Mouse (Mus musculus): ENCODE results near the gene Erg28. TPM values are rescaled to one million over a fixed set of nuclear protein-coding genes. Genes with fewer than 3 reads are reported as not detected.
A peak's percentile ranks its signal among the peaks of the same experiment; 100 is the strongest.

Gene Erg28
- total RNA-seq (2021) = 10 to 100 TPM; 60.5 to 63.5 TPM

- DNase-seq (ENCODE audit: extremely low spot score in 1 of 2, low spot score in 1 of 2) = peak; percentile 90 to 97
Observed at GRCm38 (mm10) chr12:85824438-85825264, at the start of gene Erg28, which contains the start of gene Ttll5. Gene Erg28, minus strand, starts transcription at chr12:85824550. Gene Ttll5, plus strand, starts transcription at chr12:85824659.

DNA sequence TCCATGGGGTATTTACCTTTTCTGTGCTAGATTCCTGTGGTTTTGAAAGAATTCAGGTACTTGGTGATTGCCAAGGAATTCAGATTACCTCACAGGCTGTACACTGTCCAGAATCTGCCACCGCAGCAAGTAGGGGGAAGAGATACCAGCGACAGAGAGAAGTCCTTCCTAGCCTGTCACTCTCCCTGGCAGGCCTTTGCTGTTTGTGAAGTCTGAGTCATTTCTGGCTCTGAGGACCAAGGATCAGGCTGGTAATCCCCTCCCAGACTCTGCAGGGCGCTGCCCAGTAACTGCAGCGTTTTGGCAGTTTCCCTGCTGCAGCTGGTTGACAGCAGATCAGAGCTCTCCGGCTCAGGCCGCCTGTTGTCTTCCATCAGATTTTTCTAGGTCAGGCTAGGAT, 45.1 kb upstream of the Erg28 start:
- DNase-seq (ENCODE audit: extremely low spot score in 1 of 2, low spot score in 1 of 2) = no peak

- no peak for DNase-seq (ENCODE audit: extremely low spot score in 1 of 2, low spot score in 1 of 2)
Observed at GRCm38 (mm10) chr12:85867125-85867524, 42.8 kb upstream of the Erg28 start.

DNA sequence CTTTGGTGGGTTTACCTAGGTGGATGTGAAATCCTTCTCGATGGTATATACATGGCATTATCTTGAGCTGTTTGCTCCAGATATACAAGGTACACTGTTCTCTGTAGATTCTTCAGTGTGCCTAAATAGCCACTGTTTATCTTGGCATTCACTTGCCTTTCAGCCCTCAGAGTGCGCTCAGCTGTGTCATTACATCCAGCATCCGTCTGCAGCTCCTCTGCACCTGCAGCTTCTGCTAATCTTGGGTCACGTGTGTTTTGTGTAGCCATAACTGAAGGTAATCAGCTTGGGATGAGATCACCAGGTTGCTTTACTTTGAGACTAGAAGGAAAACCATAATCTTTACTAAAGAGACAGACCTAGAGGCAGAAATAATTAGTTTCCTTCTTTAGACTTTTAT, 42.3 kb upstream of the Erg28 start:
- no peak for DNase-seq (ENCODE audit: extremely low spot score in 1 of 2, low spot score in 1 of 2)

GRCm38 (mm10) chr12:85865526-85865925, 41.2 kb upstream of the Erg28 start:
- DNase-seq (ENCODE audit: extremely low spot score in 1 of 2, low spot score in 1 of 2) = no peak

GRCm38 (mm10) chr12:85862514-85862913, 38.2 kb upstream of the Erg28 start:
- DNase-seq (ENCODE audit: extremely low spot score in 1 of 2, low spot score in 1 of 2) = no peak

DNA sequence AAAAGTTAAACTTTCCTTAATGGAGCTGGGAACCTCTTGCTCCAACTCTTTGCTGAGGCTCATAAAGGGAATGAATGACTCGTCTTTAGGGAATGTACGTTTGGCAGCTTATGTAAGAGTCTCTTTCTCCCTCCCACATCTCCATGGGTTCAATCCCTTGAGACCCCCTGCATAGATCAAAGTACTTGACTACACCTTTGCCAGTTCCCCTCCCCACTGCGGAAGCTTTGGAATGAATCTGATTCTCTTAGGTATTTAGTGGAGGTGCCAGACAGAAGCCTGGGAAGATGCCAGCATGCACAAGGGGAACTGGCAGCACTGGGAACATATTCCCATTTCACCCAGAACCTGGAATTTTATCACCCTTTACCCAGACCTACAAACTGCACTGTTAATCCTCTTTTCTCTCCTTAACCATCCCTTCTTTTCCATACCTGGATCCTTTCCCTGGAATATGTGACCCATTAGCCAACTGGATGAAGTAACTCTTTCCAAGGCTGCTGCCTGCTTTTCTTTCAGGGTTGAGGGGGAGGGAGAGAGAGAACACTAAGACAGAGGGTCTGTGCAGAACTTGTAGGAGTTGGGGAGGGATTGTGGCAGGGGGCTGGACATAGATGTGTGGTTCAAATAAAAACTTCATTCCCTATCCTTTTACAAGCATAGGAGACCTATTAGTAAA, 35.3 kb upstream of the Erg28 start:
- DNase-seq (ENCODE audit: extremely low spot score in 1 of 2, low spot score in 1 of 2) = no peak

DNA sequence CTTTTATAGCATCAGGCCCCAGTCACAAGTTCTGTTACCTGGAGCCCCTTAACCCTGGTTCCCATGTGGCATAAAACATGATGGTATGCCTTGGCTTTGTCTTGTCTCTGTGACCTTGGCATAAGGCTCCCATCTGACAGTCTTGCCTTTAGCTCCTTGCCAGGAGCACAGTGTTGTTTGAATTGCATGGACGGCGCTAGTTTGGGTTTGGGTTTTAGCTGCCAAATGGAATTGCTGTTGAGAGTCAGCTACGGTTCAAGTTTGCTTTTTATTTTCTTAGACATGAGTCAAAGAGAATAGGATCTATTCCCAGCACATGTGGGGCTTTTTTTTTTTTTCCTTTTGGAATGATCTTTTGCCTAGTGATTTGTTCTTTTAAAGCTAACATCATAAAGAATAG, 34.8 kb upstream of the Erg28 start:
- no peak for DNase-seq (ENCODE audit: extremely low spot score in 1 of 2, low spot score in 1 of 2)

DNA sequence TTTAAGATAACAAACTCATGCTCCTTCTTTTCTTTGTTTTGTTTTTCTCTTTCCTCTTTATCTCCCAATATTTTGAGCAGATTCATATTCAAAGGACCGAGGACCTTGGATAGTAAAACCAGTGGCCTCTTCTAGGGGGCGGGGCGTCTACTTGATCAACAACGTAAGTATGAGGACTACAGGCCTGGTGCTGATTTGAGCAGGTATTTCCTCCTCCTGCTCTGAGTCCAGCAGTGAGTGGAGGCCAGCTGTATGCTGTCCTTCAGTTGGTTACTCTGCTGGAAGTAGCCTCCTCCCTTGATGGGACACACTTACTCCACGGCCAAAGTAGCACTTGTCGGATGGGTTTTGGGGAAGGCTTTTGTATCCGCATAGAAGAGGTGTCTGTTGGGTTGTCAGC, 33.0 kb upstream of the Erg28 start:
- no peak for DNase-seq (ENCODE audit: extremely low spot score in 1 of 2, low spot score in 1 of 2)

GRCm38 (mm10) chr12:85854271-85854670, 29.9 kb upstream of the Erg28 start:
- DNase-seq (ENCODE audit: extremely low spot score in 1 of 2, low spot score in 1 of 2) = no peak

- no peak for DNase-seq (ENCODE audit: extremely low spot score in 1 of 2, low spot score in 1 of 2)
Observed at GRCm38 (mm10) chr12:85853836-85854235, 29.5 kb upstream of the Erg28 start.

DNA sequence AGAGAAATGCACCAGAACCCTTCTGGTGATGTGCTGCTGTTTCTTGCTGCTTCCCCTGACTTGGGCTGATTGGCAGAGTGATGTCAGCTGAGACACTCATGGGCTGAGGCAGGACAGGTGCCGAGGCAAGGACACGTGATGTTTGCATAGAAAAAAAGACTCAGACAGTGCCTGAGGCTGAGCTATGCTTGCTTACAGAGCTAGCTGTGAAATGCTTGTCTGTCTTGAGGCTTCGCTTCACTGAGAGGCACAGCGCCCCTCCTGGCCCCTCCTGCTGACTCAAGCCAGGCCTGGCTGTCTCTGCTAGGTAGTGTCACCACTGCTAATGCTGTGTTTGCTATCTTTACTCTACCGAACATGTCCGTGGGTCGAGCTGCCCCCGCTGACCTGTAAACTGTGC, 26.3 kb upstream of the Erg28 start:
- no peak for DNase-seq (ENCODE audit: extremely low spot score in 1 of 2, low spot score in 1 of 2)

DNA sequence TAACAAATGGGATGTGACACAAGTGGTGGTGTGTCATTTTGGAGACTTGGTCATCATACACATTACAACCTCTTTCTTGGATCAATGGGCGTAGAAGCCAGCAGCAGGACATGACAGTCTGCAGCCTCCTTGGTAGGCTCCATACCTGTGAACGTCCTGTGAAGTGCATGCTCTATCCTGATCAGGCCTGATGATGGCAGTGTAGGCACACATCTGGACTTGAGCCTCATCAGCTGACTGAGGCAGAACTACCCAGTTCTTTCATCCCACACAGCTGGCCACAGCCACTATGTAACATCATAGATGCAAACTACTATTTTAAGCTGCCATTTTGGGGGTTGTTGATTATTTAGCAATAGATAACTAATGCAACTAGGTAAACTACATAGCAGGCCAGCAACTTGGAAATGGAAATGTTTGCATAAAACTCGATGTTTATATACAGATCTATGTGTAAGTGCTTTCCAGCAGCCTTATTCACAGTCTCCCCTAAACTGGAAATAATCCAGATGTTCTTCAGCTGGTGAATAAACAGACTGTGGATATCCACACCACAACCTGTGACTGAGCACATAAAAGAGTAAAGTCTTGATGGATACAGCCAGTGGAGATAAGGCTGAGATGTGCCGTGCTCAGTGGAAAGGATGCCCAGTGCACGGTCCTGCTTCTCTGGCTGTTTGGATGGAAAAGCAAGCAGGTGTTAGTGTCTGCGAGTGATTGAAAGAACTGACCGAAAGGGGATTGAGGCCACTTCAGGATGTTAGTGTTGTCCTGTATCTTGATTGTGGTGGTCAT, 24.0 kb upstream of the Erg28 start:
- DNase-seq (ENCODE audit: extremely low spot score in 1 of 2, low spot score in 1 of 2) = peak in 1 of 2 experiments; percentile 17

DNA sequence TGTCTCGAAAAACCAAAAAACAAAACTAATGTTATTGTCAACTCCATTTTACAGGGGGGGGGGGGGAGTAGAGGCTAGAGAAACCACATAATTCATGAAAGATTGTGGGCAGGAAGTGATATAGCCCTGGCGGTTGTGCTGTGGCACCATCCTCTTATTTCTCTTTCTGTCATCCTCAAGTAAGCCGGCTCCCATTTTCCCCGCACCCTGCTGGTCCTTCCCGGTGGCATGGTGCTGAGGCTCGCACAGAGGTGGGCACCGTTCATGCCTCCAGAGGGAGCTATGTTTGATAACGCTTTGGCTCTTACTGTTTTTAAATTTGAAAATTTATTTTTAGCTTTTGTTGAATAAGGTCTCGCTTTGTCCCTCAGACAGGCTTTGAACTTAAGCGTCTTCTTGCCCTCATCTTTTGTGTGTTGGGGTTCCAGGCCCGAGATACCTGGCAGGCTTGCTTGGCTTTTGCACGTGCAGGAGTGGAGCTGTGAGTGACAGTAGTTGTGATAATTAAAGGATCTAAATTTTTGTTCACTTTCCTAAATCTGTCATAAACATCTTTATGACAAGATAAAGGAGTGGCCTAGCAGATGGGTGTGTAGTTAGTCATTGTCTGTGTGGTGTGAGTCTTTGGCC, 15.1 kb upstream of the Erg28 start:
- DNase-seq (ENCODE audit: extremely low spot score in 1 of 2, low spot score in 1 of 2) = no peak

GRCm38 (mm10) chr12:85837765-85838164, 13.4 kb upstream of the Erg28 start:
- DNase-seq (ENCODE audit: extremely low spot score in 1 of 2, low spot score in 1 of 2) = no peak

GRCm38 (mm10) chr12:85834543-85834942, 10.2 kb upstream of the Erg28 start:
- no peak for DNase-seq (ENCODE audit: extremely low spot score in 1 of 2, low spot score in 1 of 2)

DNA sequence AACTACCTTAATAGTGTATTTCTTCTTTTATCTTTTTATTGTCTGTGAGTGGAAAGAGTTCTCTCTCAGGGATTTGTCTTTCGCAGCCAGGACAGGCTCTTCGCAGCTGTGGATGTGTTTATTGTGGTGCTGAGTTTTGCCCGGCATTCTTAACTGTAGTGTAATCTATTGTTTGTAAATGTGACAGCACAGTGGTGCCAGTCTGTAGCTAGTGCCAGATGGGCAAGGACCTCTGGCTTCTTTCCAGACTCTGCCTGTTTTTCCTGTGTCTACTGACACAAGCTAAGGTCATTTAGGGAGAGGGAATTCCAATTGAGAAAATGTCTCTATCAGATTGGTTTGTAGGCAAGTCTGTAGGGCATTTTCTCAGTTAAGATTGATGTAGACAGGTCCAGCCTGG, 6.3 kb upstream of the Erg28 start:
- no peak for DNase-seq (ENCODE audit: extremely low spot score in 1 of 2, low spot score in 1 of 2)

- DNase-seq (ENCODE audit: extremely low spot score in 1 of 2, low spot score in 1 of 2) = no peak
Observed at GRCm38 (mm10) chr12:85829866-85830265, 5.5 kb upstream of the Erg28 start.

DNA sequence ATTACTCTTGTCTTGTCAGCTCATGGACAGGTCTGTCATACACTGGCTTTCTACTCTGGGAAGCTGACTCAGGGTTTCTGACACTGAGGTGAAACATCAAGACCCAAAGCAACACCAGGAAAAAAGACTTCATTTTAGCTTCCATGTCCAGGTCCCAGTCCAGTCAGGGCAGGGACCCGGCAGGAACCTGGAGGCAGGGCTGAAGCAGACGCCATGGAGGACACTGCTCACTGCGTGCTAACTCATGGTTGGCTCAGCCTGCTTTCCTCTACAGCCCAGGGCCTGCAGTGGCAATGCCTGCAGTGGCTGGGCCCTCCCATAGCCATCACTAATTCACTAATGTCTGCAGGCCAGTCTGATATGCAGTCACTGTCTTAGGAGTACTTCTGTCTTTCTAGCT, 4.5 kb upstream of the Erg28 start:
- DNase-seq (ENCODE audit: extremely low spot score in 1 of 2, low spot score in 1 of 2) = no peak

DNA sequence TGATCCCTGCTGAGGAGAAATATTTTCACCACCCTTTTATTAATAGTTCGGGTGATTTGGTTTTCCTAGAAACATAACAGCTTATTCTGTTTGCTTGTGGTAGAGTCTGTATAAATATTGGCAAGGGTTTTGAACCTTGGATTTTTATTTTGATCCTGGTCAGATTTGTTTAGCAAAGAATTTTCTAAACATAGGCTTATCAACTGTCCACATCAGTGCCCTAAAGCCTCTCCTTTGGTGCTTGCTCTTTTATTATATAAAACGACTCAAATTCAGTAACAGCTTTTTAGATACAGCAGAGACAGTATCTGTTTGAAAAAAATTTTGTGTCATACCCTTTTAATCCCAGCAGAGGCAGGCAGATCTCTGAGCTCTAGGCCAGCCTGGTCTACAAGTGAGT, 1.5 kb upstream of the Erg28 start:
- DNase-seq (ENCODE audit: extremely low spot score in 1 of 2, low spot score in 1 of 2) = no peak

- DNase-seq (ENCODE audit: extremely low spot score in 1 of 2, low spot score in 1 of 2) = no peak
Observed at GRCm38 (mm10) chr12:85825361-85825760, 1.0 kb upstream of the Erg28 start.
